Mouse (Mus musculus): ENCODE measurements at regions not wholly inside any gene's neighbourhood (a gene's known extent, or its start where the extent isn't known, plus 50 kb on each side); places are given as distances from the start of the nearest gene placed in this dataset.

DNA sequence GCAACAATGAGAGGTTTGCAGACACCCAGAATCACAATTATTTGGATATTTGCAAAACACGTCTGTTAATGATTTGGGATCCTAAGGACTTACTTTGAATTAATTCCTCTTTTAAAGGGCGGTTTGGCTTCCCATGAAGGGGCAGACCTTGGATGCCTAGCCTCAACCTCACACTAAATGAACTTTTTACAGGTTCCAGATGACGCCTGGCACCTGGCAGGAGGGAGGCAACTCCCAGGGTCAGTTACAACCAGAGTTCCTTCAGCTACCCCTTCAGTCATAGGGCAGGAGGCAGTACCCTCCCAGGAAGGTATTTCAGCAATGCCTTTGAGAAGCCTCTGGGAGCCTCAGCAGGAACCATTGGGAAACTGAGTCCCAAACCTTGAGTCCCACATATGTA is 57.9 kb upstream of the Stx18 start:
- DNase-seq = no peak

DNA sequence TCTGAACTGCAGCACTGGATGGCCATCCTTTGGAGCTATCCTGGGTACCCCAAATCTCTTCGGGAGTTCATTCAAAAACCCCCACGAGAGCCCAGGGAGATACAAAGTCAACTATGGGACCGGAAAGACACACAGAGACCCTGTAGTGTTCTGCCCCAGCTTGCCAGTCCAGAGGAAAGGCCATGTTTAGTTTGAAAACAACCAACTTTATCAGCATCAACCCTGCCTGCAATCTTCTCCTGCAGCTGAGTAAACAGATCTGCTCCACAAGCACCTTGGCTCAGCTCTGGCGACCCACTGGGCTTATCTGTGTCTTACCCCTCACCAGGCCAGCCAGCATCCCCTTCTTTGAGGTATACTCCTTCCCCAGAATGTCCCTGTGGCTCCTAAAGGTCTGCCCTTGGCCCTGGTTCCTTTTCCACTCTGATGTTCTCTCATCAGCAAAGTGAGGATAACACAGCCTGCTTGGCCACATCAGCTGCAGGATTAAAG is 61.6 kb upstream of the Stx18 start:
- no peak for DNase-seq

DNA sequence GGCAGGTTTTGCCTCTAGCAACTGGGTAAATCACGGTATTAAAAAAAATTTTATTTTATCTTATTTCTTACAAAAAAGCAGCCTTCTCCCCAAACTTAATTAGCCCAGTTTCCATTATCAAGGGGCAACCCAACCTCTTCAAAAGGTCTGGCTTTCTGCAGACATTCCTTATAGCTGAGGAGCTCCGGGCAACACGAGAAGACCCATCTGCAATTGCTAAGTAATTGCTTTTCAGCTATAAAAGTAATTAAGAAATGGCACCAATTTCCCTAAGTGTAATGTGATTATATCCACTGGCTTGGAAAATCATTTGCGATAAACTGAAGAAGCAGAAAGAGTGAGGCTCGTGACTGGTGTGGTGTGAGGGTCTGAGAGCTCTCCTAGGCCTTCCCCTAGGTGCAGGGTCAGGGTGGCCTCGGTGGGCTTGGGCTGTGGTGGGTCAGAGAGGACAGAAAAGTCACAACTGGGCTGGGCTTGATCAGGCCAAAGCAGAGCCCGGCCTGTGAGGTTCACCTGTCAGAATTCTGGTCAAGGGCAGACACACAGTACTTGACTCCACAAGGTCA is 65.5 kb upstream of the Stx18 start:
- no peak for DNase-seq

DNA sequence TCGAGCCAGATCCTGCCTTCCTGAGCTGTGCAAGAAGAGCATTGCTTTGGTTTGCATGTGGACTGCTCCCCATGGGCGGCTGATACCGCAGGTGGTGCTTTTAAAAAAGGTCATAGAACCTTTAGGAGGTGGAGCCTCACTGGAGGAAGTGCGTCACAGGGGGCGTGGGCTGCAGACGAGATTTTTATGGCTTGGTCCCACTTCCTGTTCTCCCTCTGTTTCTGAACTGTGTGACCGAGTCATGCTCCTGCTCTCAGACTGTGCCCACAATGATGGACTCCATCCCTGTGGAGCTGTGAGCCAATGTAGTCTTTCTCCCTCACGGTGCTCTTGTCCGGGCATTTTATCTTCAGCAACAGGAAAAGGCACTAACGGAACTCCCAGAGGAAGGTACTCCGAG is 66.8 kb upstream of the Stx18 start:
- no peak for DNase-seq

DNA sequence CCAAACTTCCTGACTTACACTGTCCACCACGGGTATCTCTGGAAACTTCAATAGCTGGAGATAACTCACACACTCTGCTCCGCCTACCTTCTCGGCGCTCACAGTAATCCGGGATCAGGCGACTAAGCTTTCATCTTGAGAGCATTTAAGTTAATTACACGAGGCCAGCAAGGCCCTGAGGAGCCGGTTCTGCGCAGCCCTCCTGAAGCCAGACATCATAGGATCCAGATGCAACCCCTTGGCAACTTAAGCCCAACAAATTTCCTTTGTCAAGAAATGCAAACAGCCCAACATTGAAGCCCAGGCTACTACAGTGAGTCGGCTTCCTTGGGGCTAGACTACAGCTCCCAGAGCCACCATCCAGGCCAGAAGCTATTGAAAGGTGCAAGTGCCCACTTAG is 69.9 kb upstream of the Stx18 start:
- DNase-seq = no peak

DNA sequence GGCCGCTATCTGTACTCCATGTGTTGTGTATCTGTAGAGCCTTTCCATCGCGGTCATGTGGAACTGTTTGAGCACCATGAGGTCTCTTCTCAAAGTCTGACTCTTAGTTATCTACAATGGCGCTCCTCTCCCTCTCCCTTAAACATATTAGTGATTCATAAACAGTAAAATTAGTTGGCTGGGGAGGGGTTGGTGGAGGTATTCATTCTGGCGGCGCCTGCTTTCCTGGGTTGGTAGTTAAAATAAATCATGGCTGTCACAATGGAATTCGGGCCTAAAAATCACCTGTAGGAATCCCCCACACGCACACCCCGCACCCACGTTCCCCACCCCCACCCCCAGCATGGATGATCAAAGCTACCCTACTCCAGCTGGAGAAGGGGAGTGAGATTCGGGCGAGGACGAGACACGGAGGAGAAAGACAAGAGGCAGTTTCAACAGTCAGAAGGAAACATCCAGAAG is 70.6 kb upstream of the Stx18 start:
- DNase-seq = no peak

DNA sequence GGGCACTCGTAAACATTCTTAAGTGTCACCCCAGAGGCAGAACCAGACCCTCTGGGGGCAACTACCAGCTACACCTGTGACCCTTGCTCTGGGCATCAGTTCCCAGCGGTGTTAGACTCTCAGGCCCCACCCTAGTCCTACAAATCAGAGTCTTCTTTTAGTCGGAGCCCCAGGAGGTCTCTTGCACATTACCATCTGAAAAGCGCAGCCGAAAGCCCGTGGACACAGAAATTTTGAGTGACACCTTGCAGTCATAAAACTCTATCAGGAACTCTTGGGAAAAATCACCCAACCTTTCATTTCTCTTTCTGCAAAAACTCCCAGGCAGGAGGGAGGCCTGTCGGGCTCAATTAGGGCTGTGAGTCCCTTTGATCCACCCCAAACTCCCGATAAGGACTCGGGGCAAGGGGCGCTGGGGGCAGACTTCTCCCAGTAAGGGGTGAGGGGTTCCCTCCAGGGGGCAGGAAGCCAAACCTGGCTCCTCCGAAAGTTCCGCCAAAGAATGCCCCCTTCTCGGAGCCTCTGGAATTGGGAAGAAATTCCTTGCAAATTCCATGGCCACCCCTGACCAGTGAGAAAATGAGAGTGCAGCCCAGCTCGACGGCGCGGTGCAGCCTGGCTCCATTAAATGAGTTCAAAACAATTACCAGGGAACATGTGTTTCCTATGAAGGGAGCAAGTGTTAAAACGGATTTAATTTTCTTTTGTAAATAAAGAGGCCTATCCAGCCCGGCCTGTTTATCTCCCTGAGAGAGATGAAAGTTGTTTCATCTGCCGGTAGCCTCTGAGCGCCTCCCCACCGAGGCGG is 71.2 kb upstream of the Stx18 start:
- DNase-seq = no peak

DNA sequence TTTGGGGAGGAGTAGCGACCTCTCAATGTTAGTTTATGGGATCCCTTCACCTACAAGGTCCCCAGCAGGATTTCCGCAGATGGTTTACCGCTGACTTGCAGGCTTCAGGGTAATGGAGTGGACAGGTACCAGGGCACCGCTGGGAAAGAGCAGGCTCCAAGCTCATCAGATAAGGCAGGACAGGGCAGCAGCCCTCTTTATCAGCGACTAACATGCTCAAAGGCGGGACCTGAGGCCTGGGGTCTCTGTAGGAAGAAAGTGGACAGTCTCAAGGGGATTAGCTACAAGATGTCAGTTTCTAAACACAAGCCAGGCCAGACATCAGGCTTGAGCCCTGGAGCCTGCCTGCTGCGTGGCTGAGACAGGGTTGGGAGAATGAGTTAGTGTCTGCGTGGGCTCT is 74.9 kb upstream of the Stx18 start:
- DNase-seq = no peak

DNA sequence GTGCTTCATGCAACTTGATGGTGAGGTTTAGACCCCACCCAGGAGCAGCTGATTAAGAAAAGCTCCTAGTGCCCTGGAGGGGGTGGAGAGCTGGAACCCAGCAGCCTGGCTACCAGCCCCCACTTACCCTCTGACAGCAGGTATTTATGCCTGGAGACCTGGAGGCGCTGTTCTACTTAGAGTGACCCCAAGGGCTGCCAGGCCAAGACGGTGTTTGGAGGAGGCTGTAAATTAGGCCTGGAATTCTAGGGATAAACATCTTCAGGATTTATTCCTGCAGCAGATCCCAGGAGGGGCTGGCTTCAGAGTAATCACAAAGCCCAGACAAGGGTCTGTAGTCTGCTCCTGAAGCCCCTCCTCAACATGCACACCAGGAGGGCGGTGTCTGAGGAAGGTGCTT is 76.0 kb upstream of the Stx18 start:
- no peak for DNase-seq

DNA sequence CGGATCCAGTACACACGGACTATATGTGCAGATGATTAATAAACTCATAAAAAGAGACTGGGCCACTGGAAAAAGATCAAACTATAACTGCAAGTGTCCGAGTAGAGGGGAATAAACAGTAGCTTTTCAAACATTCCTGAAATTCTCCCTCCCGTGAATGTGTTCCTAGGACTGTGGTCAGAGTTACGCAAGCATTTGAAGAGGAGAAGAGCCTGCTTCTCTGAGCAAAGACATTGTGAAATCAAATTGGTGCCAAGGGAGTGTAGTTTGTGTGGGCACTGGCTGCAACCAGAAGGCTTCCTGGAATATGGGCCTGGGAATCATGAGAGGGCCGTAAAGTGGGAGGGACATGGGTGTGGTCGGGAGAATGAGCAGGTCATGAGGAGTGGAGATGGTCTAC is 78.3 kb upstream of the Stx18 start:
- no peak for DNase-seq

DNA sequence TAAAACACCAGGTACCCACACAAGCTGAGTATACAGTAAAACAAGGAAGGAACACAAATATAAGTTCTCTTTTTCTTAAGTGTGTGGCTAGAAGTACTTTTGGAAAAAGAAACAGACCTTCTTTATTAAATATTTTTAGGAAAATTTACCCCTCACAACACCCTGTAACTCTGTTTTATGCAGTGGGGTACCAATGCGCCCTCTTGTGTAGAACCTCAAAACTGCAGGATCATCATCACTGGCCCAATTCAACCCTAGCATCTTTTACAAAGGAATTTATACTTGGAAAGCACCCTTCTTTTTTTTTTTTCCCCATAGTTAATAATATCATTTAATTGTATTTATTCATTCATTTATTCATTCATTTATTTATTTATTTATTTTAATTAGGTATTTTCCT is 86.4 kb upstream of the Stx18 start:
- DNase-seq = peak; percentile 2

DNA sequence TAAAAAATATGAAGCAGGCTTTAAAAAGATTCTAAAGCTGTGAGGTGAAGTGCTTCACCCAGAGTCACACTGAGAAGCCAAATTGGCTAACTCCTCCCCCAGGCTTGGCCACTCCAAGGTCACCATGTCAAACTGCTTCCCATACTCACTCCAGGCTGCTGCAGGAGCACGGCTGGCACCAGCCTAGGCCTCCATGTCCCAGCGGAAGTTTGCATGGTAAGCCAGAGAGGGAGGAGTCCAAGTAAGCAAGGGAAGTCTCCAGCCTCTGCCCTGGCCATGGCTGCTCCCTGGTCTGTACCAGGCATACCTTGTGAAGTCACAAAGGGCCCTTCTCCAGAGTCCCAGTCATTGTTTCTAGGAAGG is 105.8 kb upstream of the Stx18 start:
- DNase-seq = no peak

DNA sequence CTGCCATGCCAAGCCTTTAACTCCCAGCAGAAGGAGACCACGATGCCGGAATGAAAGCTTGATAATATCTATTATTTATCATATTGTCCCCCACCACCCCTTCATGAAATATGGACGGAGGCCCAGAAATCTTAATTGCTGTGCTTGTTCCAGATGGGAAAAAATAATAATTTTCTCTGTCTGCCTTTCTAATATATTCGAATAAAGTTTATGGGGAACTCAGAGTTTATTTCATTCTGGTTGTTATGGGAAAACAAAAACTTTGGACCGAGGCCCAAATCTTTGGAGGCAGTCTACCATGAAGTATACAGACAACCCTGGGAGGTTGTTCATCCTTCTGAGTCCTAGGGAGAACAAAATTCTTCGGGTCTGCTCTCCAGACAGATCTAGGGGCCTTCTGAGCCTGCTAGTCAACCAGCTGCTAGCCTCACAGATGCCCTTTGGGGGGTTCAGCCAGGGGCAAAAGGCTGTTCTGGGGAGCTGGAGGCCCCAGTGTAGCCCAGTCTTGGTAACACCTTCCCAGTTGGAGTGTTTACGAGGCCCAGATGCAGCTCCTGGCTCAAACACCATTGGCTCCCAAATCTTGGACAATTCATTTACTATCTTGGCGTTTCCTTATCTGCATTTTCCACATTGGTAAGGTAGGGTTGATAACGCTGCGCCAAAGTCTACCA is 106.3 kb upstream of the Stx18 start:
- DNase-seq = no peak

DNA sequence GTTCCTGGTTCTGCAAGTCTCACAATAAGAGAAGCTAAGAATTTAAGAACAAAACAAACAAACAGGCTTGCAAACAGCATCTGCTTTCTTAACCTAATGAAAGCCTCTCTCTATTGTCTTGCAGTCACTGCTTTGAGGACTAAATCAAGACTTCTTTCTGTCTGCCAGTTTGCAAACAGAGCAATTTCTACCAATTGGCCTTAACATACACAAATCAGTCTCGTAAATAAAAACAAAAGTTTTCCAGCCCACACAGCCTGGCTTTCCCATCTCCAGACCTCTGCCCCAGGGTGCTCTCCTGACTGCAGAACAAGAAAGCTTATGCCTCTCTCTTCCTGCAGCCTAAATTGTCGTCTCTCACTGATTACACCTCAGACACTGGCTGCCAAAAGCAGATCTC is 96.1 kb upstream of the Msx1 start:
- no peak for DNase-seq

DNA sequence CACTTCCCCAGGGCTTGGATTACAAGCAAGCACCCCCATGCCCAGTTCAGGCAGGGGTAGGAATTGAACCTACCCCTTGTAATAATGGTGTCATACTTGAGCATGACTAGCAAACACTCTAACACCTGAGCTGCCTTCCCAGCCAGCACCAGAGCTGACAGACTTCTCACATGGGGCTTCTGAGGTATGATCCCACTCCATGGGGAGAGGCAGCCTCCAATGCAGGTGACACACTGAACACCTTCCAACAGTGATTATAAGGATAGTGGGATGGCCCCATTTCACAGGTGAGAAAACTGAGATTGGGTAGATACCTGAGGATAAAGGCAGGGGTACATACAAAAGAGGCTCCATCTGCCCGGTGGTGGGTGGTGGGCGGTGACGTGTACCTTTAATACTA is 94.7 kb upstream of the Msx1 start:
- no peak for DNase-seq

DNA sequence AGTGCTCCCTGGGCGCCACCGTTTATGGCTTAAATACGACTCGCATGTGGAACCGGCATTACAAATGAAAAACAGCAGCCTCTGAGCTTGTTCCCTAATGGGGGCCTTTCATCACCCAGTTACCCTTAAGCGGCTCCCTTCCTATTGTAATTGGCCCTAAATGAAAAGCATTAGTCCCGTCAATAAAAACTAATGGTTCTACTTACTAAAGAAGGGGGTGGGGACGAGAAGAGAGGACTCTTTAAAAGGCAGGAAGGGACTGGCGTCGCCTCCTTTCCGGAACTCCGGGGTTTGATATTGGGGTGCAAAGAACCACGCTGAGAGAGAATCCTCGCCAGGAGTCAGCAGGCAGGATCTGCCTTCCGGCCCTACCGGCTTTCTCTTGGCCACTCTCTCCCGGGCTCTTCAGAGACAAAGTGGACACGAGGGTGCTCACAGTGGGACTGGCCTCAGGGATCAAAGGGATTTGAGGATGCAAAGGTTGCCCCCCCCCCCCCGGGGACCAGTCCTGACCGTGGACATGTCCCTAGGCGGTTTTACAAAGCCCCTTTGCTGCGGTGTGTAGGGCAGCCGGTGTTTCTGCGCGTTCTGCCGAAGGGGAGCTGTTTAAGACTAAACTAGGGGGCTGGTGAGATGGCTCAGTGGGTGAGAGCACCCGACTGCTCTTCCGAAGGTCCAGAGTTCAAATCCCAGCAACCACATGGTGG is 93.8 kb upstream of the Msx1 start:
- DNase-seq = no peak

DNA sequence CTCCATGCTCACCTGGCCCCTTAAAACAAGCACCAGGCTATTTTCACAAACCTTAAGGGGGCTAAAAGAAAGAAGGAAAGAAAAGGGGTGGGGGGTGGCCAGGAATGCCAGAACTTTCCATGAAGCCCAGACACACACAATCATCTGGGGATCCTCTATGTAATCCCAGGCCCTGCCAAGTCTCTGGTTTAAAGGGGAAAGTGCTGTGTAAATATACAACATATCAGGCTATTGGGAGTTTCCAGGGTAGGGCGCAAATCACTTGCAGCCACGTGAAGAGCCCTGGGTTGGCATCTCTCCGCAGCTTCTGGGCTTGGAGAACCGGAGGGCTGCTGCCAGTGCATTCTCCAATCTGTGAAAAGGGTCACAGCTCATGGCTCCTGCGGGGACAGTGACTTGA is 92.8 kb upstream of the Msx1 start:
- DNase-seq = no peak

DNA sequence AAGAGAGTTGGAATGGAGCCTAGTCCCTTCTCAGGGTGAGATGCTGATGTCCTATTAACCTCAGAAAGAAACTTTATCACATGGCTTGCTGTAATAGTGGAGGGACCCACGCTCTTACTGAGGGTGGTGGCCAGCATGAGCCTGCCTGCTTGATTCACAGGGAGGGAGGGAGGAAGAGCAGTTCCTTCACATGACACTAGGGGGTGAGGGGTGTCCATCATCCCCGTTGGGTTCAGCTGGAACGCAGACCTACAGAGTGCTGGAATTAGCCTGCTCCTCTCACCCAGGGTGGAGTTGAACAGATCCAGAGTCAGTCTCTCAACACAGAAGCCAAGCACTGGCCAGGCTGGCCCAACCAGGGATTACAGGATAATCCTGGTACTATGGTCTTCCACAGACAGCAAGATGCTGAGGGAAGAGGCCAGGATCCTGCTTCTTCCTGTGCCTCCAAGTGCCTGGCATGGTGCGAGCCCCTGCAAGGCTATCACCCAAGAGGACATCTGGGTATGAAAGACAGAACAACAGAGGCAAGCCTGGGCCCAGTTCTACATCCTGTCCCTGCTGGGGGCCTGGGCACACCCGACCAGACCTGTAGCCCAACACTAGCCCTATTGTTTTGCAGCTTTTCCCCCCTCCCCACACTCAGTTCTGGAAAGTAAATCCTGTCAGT is 80.4 kb upstream of the Msx1 start:
- DNase-seq = no peak

DNA sequence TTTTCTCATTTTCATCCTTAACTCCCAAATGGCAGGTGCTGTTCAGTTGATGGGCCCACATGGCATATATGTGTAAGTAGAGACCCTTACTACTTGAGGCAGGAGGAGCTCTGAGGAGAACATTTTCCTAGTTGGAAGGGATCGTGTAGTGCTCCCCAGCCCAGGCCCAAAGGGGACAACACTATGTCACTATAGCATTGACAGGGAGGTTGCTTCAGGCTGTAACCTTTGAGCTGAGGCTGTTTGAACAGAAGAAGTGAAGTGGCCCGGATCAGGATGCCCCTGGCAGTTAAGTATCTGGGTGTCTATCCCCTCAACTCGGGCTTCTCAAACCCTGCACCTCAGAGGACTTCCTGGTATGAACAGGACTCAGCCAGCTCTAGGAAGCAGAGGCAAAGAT is 79.5 kb upstream of the Msx1 start:
- no peak for DNase-seq

DNA sequence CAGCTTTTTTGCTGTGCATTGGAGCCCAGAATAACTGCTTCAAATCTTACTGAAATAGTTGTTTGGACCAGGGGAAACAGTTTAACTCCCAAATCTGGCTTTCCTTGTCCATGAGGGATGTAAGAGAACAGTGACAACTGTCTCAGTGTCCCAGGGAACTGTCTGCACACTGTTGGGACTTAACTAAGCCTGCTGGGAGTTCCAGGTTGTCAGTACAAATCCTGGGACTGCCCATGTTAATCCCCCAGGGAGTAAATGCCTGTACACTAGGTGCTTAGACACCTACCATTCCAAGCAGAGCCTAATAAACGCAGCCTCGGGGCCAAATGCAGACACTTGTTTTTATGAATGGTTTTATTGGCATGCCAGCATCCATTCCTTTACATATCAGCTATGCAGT is 78.4 kb upstream of the Msx1 start:
- no peak for DNase-seq

DNA sequence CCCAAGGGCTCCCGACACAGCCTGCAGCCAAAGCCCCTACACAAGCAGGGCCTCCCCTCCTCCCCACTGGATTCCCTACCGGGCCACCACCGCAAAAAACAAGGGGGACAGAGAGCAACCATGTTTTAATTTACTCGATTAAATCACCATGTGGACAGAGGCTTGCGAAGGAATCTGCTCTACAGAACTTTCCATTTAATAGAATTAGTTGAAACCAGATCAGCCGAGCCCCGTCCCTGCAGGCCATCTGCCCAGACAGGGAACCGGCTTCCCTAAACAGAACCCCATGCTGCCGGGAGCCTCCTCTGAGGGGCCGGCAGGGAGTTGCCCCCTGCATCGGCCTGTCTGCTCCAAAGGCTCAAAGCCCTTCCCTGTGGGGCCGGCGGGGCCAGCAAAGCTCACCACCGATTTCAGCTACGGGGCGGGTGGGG is 77.5 kb upstream of the Msx1 start:
- DNase-seq = no peak

DNA sequence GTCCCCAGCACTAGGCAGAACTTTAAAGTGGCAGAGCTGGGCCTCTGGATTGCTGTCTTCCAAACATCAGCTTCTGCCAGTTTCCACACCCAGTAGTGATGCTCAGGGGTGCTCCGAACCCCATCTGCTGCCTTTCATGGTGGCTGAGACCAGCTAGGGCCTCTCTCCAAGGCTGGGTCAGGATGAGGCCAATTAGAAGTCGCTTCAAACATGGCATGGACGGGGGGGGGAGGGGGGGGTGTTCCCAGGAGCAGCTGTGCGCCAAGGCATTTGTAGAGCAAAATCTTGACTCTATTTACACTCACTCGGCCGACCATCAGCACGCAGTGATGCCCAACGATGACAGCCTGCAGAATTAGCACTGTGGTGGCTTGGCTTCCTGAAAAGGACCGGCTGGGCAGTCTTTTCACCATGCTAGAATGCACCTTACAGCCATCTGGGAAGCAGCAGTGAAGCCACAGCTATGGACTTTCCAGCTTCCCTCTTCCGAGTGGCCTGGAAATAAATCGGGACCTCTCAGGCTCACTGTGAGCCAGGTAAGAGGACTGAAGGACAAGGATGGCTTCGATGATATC is 73.7 kb upstream of the Msx1 start:
- DNase-seq = no peak

DNA sequence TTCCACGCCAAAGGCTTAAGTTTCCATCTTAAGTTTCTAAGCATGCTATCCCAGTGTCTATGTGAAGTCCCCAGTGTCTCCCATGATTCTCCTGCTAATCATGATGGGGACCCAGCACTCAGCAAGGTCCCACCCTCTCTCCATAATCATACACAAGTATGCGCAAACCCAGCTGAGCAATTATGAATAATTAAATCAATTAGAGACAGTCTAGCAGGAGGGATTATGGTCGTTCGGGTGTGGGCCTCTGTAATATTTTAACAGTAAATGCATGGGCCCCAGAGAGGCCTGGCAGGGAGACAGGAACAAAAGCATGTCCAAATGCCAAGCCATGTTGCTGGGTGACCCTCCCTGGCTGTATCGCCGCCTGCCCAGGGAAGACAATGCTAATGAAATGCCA is 73.1 kb upstream of the Msx1 start:
- DNase-seq = no peak
